Mouse (Mus musculus) forebrain, embryonic 13.5 days (tissue): ENCODE results near the gene Frk. TPM values are rescaled to one million over a fixed set of nuclear protein-coding genes. Genes with fewer than 3 reads are reported as not detected.
"Not testable (repeated sequence)": the region's sequence is repeated elsewhere in the genome, so short reads cannot be mapped to it uniquely, and the experiment has no call there.

Experiments
- ATAC-seq: fragments of 200-750 bp; cut with Nextera tagmentation; 2 replicates; pipeline ENCODE4 v1.8.0; 2017
- H3K27ac ChIP-seq: fragments of 300-500 bp; sonication (generic); 2 replicates; pipeline ENCODE4 v1.5.1; 2015; ENCODE audit warnings: inconsistent platforms, mild to moderate bottlenecking, moderate library complexity
- H3K27me3 ChIP-seq: fragments of 300-500 bp; sonication (generic); 2 replicates; pipeline ENCODE4 v1.6.1; 2015; ENCODE audit warnings: mild to moderate bottlenecking, inconsistent platforms
- H3K36me3 ChIP-seq: fragments of 300-500 bp; sonication (generic); 2 replicates; pipeline ENCODE4 v1.6.1; 2015; ENCODE audit warnings: mild to moderate bottlenecking, inconsistent platforms; ENCODE audit not compliant: poor library complexity, severe bottlenecking
- H3K4me1 ChIP-seq: fragments of 300-500 bp; sonication (generic); 2 replicates; pipeline ENCODE4 v1.6.1; 2015; ENCODE audit warnings: inconsistent platforms
- H3K4me2 ChIP-seq: fragments of 300-500 bp; sonication (generic); 2 replicates; pipeline ENCODE4 v1.6.1; 2015; ENCODE audit warnings: inconsistent platforms, mild to moderate bottlenecking, moderate library complexity
- H3K4me3 ChIP-seq: fragments of 300-500 bp; sonication (generic); 2 replicates; pipeline ENCODE4 v1.5.1; 2015; ENCODE audit warnings: mild to moderate bottlenecking, inconsistent platforms
- H3K9ac ChIP-seq: fragments of 300-500 bp; sonication (generic); 2 replicates; pipeline ENCODE4 v1.6.1; 2015; ENCODE audit warnings: mild to moderate bottlenecking, inconsistent platforms
- H3K9me3 ChIP-seq: fragments of 300-500 bp; sonication (generic); replicated peaks from 2 replicates; pipeline ENCODE4 v1.6.1; 2016; ENCODE audit warnings: inconsistent platforms
- WGBS: fragments of 180-500 bp; shearing (Covaris S2); methylation state at CpG from one replicate; pipeline ENCODE4 v1.1.7; 2015; 5-methylcytosine and 5-hydroxymethylcytosine counted together
- polyA plus RNA-seq: library from polyadenylated mRNA; unstranded; fragments of >200 nt; fragmentation: Nextera tagmentation; extraction: Ambion mirVana; gene quantifications from 2 replicates; pipeline ENCODE4 v1.2.1, GENCODE M21; 2015

The Frk gene
- polyA plus RNA-seq, 1 experiment from 2014 or later = 0.66 TPM

GRCm38 (mm10) chr10:34620540-34620939 is 137.3 kb downstream of the Frk start:
- H3K9ac ChIP-seq, ATAC-seq: not testable (repeated sequence)
- WGBS = 89% methylated on average over 8 of the region's 8 CpGs

GRCm38 (mm10) chr10:34638245-34638644 is 155.0 kb downstream of the Frk start:
- Histone ChIP-seq H3K4me1 (no peaks in the 10 kb centered on the region), H3K27ac (no peak overlapping the region), H3K9me3 (no peaks in the 10 kb centered on the region), H3K27me3 (no peaks in the 10 kb centered on the region), H3K36me3 (no peaks in the 10 kb centered on the region), H3K9ac (no peak overlapping the region), H3K4me2 (no peak overlapping the region), H3K4me3 (no peak overlapping the region)
- 67% methylated on average over 1 of the region's 1 CpGs for WGBS
- no peak for ATAC-seq

More at GRCm38 (mm10) chr10:34620540-34620939, 137.3 kb downstream of the Frk start:
- not testable (repeated sequence) for H3K27me3 ChIP-seq, H3K36me3 ChIP-seq, H3K27ac ChIP-seq, H3K9me3 ChIP-seq, H3K4me3 ChIP-seq, H3K4me2 ChIP-seq, H3K4me1 ChIP-seq

Other genes starting within 250 kb of the Frk start
- 108 and 111 TPM in 2 replicates for gene Tspyl1, start 201.2 kb upstream of the Frk start, polyA plus RNA-seq
- 114 and 126 TPM in 2 replicates for gene Tspyl4, start 186.0 kb upstream of the Frk start, polyA plus RNA-seq
- gene Col10a1, start 93.4 kb upstream of the Frk start, polyA plus RNA-seq = 0.06 and 0.10 TPM in 2 replicates
- 3.6 and 4.4 TPM in 2 replicates for gene Nt5dc1, start 64.8 kb upstream of the Frk start, polyA plus RNA-seq